Mouse (Mus musculus): ENCODE measurements around the gene Dnah7c.

The Dnah7c gene

DNA sequence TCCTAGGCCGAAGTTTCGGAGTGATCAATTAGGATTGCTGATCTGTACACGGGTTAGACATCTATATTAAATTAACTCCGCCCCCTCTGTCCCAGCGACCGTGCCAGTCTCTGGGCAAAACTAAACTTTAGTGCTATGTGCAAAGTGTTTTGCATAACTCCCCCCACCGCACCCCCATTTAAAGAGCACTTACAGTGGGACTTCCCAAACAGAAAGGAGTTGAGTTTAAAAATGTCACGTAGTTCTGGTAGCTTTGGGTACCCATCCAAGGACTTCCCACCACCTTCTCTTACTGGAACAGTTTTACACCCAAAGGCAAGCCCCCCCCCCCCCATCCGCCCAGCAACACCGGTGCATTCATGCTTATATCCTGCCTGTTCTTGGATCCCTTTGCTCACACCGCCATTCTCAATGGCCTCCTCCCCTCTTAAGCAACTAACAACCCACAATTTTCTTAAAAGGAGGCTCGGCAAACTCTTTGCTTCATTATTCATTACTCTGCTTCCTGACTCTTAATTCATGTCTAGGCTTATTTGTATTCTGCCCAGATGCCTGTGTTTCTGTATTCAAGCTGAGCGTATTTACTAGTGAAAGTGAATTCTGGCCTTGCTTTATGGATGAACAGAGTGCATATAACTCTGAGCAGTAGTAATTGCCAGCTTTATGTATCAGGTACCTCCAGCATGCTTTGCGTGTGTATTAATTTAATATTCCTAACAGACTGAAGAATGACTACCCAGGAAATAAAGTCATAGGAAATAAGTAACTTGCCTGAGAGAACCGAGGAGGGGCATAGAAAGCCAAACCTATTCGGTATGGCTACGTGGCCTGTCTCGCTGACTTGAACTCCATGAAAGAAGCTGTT lies 428.9 kb downstream of the Dnah7c start:
- DNase-seq (ENCODE audit: low spot score), result peak; percentile 88

DNA sequence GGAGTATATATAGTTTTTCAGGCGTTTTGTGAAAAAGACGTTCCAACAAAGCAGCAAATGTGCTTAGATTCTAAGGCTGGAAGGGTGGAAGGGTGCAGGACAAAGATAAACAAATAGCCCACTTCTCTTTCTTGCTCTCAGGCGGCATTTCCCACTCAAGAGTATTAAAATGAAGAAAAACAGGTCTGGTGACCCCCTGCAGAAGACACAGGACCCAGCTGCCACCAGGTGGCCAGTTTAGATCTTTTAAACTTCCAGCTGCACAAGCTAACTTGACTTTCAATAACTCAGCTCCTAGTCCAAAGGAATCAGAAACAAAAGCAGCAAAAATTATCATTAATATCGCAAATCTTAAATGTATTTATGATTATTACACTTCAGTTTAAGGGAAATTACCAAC lies 431.1 kb downstream of the Dnah7c start:
- no peak for DNase-seq (ENCODE audit: low spot score)

Measured in urinary bladder, postnatal 14 days (tissue).